Mouse (Mus musculus) testis, postnatal 14 days (tissue): ENCODE results near the gene Fli1.

Experiments
- DNase-seq: peaks from one replicate; pipeline ENCODE4 v3.0.0; 2021; ENCODE audit warnings: low spot score

Gene Fli1

GRCm38 (mm10) chr9:32522536-32523245 lies 20.0 kb downstream of the Fli1 start:
- DNase-seq, result no peak

GRCm38 (mm10) chr9:32521331-32521730 lies 21.3 kb downstream of the Fli1 start:
- no peak for DNase-seq

GRCm38 (mm10) chr9:32520821-32521220 lies 21.8 kb downstream of the Fli1 start:
- no peak for DNase-seq

GRCm38 (mm10) chr9:32519101-32520051 lies 23.3 kb downstream of the Fli1 start:
- DNase-seq, result no peak

- no peak for DNase-seq
Observed at GRCm38 (mm10) chr9:32518351-32519075, 24.1 kb downstream of the Fli1 start.

GRCm38 (mm10) chr9:32516691-32517090 lies 26.0 kb downstream of the Fli1 start:
- no peak for DNase-seq

GRCm38 (mm10) chr9:32515894-32516686 lies 26.6 kb downstream of the Fli1 start:
- DNase-seq, result no peak

- DNase-seq, result no peak
Observed at GRCm38 (mm10) chr9:32514406-32515058, 28.1 kb downstream of the Fli1 start.

- DNase-seq, result no peak
Observed at GRCm38 (mm10) chr9:32513471-32513870, 29.2 kb downstream of the Fli1 start.

- DNase-seq, result no peak
Observed at GRCm38 (mm10) chr9:32510454-32511263, 32.0 kb downstream of the Fli1 start.

- no peak for DNase-seq
Observed at GRCm38 (mm10) chr9:32509706-32510156, 32.9 kb downstream of the Fli1 start.

- DNase-seq, result no peak
Observed at GRCm38 (mm10) chr9:32508648-32509047, 34.0 kb downstream of the Fli1 start.

- no peak for DNase-seq
Observed at GRCm38 (mm10) chr9:32508118-32508517, 34.5 kb downstream of the Fli1 start.

- no peak for DNase-seq
Observed at GRCm38 (mm10) chr9:32506866-32507861, 35.5 kb downstream of the Fli1 start.

GRCm38 (mm10) chr9:32506161-32506560 lies 36.5 kb downstream of the Fli1 start:
- DNase-seq, result no peak

GRCm38 (mm10) chr9:32505460-32506075 lies 37.1 kb downstream of the Fli1 start:
- DNase-seq, result no peak

- no peak for DNase-seq
Observed at GRCm38 (mm10) chr9:32503995-32504451, 38.6 kb downstream of the Fli1 start.

- DNase-seq, result no peak
Observed at GRCm38 (mm10) chr9:32503423-32503822, 39.2 kb downstream of the Fli1 start.
